ENCODE assay signal across 9 mouse cellular contexts in genomic region chr19:27447515-27447914, GRCm38 (mm10). TPM values are rescaled to one million over a fixed set of nuclear protein-coding genes. Genes with fewer than 3 reads are reported as not detected.
DNase-seq lines count a peak whose midpoint lies in the region; ATAC-seq lines count a peak whose summit lies in the region.
"Had no signal": no experiment of that assay in that cellular context is flagged by ENCODE, and none has a peak within 500 bp of the region (broad histone marks: within the 10 kb centered on the region; RNA-seq: fewer than 3 reads in every experiment).

No protein-coding gene starts in this region.

- no peaks in the 10 kb centered on the region for H3K36me3 ChIP-seq in midbrain, embryonic 12.5 days

- H3K9ac ChIP-seq in midbrain, embryonic 12.5 days (replicated peaks): no peak overlapping the region

- no peak overlapping the region for H3K4me3 ChIP-seq in midbrain, embryonic 12.5 days

- H3K4me1 ChIP-seq in midbrain, embryonic 12.5 days: no peaks in the 10 kb centered on the region

- peak; percentile 28 for DNase-seq in heart, adult 11 months
- no peak for DNase-seq in heart, postnatal 25 days (ENCODE audit: low spot score)
- DNase-seq in urinary bladder, postnatal 14 days (ENCODE audit: low spot score): peak; percentile 9
- no peak for DNase-seq in urinary bladder, postnatal 4 days (ENCODE audit: low spot score in 2 of 2)
- peak; percentile 16 to 46 for DNase-seq in heart, postnatal 10 days
- no peak for DNase-seq in urinary bladder, postnatal 25 days (ENCODE audit: low spot score)

- intact Hi-C loops in heart, postnatal 25 days (cut with DNase I): loop anchor here (5.0 to 10.0 kb wide), 4 partner anchors 665 to 1317 kb away; no protein-coding TSS in a partner anchor
- intact Hi-C loops in heart, postnatal 10 days (cut with DNase I): loop anchor here (5.0 to 10.0 kb wide), 5 partner anchors 565 to 1280 kb away; partner anchors contain the start of gene Rfx3

- no peak overlapping the region; the same call in 1 of the 2 replicates for H3K4me2 ChIP-seq in midbrain, embryonic 12.5 days (replicated peaks)

- peaks cover 15% of the 10 kb centered on the region for H3K27me3 ChIP-seq in midbrain, embryonic 12.5 days

- ATAC-seq in midbrain, embryonic 12.5 days (ENCODE audit: low FRiP score, low read depth): 0 out of 2 replicates have a peak, but pooled peaks have one; percentile 38
- no peak for ATAC-seq in inflammation-experienced regulatory T-cells, adult 6 months

- 19% methylated on average over 7 of the region's 7 CpGs for WGBS in midbrain, embryonic 12.5 days

- H3K27ac ChIP-seq in midbrain, embryonic 12.5 days (replicated peaks): no peak overlapping the region
- H3K27ac ChIP-seq: macrophage had no signal

- no peaks in the 10 kb centered on the region for H3K9me3 ChIP-seq in midbrain, embryonic 12.5 days

RNA-seq across cellular contexts. Expression of gene Pum3, which starts 17.9 kb away (rescaled TPM):
- total RNA-seq in heart, postnatal 25 days (2021): 10 to 100 TPM; 27.0 to 30.9 TPM
- total RNA-seq in heart, postnatal 10 days (2021): 10 to 100 TPM; 30.1 to 38.1 TPM
- 84.0 and 90.2 TPM in 2 replicates for polyA plus RNA-seq in midbrain, embryonic 12.5 days (2016; fragmentation: Nextera tagmentation; extraction: Ambion mirVana)
- 100 to 1,000 TPM in 2 of 3 experiments, 10 to 100 TPM in 1; 99.3 to 112 (median 103) TPM for polyA plus RNA-seq in inflammation-experienced regulatory T-cells, adult 6 months (2017; shearing (Covaris generic))

Comparison
In these comparisons a context has a peak if more than half of its experiments do, and no peak if none do; other contexts are left out.
1. DNase-seq: peak in heart, adult 11 months (single experiment), urinary bladder, postnatal 14 days (single experiment) and heart, postnatal 10 days (2 of 2); none in heart, postnatal 25 days (single experiment), urinary bladder, postnatal 4 days (0 of 2) and urinary bladder, postnatal 25 days (single experiment).